Mouse (Mus musculus): ENCODE measurements around the gene Themis. TPM values are rescaled to one million over a fixed set of nuclear protein-coding genes. Genes with fewer than 3 reads are reported as not detected.

Themis gene
- polyA plus RNA-seq, 2 experiments, result 0.10 TPM; not detected in 1

DNA sequence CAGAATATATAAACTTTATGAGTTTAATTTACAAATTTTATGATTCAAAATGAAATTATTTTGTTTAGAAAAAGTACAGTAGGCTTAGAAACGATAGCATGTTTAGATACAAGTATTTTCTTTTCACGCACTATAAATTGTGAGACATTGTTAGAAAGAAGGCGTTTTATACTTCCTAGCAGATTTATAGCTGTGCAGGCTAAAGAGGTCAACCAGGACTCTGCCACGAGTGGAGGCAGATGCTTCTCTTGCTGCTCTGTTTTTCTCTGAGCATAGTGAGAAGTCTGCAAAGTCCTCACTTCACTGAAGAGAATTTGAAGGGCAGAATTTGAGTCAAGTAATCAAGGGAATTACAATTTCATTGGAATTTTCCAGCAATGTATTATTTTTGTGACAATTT, 131.3 kb downstream of the Themis start:
- no peak for TF ChIP-seq POLR2A (IDR thresholded peaks at IDR 0.05; ENCODE audit: borderline replicate concordance, extremely low read depth, insufficient read depth, insufficient read length)
- H3K27me3 ChIP-seq (ENCODE audit: control insufficient read depth, insufficient read depth, low read length), result no peaks in the 10 kb centered on the region
- no peak overlapping the region for H3K4me3 ChIP-seq (replicated peaks; ENCODE audit: low read length)
- no peaks in the 10 kb centered on the region for H3K36me3 ChIP-seq (ENCODE audit: control insufficient read depth, insufficient read depth, low read length)
- ATAC-seq (ENCODE audit: low FRiP score, low read depth), result no peak
- H3K4me2 ChIP-seq (replicated peaks; ENCODE audit: low read depth, low read length, severe bottlenecking), result no peak overlapping the region
- H3K9me3 ChIP-seq (ENCODE audit: control insufficient read depth, low read length), result no peaks in the 10 kb centered on the region
- no peaks in the 10 kb centered on the region for H3K4me1 ChIP-seq (ENCODE audit: control insufficient read depth, insufficient read depth, low read length)
- H3K27ac ChIP-seq (replicated peaks; ENCODE audit: low read depth, low read length), result no peak overlapping the region
- no peak for DNase-seq (ENCODE audit: low spot score)
- WGBS, result 44% methylated on average over 4 of the region's 4 CpGs
- no peak overlapping the region for H3K9ac ChIP-seq (ENCODE audit: low read depth, low read length, severe bottlenecking)

DNA sequence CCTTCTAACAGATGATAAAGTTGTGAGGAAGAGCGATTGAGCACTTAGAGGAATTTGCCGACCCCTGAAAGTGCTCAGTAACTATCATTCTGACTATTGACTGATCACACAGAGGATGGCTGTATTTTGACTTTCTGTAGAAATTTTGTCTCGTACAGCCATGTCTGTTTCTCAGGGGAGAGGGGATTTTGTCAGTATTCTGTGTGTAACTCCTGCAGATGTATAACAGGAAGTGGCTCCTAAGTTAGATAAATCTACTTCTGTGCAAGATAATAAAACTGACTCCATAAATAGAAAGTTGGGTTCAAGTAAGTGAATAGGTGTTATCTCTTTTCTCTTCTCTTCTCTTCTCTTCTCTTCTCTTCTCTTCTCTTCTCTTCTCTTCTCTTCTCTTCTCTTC, 137.0 kb downstream of the Themis start:
- Histone ChIP-seq H3K36me3 (ENCODE audit: control insufficient read depth, insufficient read depth, low read length) (no peaks in the 10 kb centered on the region), H3K4me1 (ENCODE audit: control insufficient read depth, insufficient read depth, low read length) (no peaks in the 10 kb centered on the region), H3K9ac (ENCODE audit: low read depth, low read length, severe bottlenecking) (no peak overlapping the region), H3K4me3 (replicated peaks; ENCODE audit: low read length) (no peak overlapping the region), H3K27me3 (ENCODE audit: control insufficient read depth, insufficient read depth, low read length) (no peaks in the 10 kb centered on the region), H3K27ac (replicated peaks; ENCODE audit: low read depth, low read length) (no peak overlapping the region), H3K9me3 (ENCODE audit: control insufficient read depth, low read length) (no peaks in the 10 kb centered on the region), H3K4me2 (replicated peaks; ENCODE audit: low read depth, low read length, severe bottlenecking) (no peak overlapping the region)
- TF ChIP-seq POLR2A (IDR thresholded peaks at IDR 0.05; ENCODE audit: borderline replicate concordance, extremely low read depth, insufficient read depth, insufficient read length), result no peak
- WGBS, result 76% methylated on average over 3 of the region's 3 CpGs
- DNase-seq (ENCODE audit: low spot score) (no peak), ATAC-seq (ENCODE audit: low FRiP score, low read depth) (no peak)

DNA sequence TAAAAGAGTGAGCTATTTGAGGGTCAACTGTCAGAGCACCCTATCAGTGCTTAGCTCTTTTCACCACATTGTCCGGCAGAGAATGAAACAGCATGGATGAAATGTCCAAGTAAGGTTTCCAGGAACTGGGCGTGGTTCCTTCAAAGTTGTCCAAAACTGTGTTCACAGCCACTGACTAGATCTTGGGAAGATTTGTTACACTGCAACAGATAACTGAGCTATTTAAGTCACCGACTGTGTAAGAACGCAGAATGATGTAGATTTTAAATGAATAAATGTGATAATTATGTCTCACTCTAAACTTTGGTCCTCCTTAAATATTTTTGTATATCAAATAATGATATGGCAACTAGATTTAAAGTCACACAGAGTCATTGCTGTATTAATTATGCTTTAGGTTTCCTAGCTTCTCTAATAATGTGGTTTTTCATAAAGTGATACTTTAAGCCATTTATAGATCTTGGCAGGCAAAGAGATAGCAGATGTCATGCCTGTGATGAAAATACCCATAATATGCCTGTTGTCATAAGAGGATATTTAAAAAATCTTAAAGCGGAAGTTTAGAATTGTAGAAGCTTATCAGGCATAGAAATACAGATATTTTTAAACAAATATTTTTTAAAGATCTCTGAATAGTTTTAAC, 143.9 kb downstream of the Themis start:
- DNase-seq (ENCODE audit: low spot score) (no peak), ATAC-seq (ENCODE audit: low FRiP score, low read depth) (no peak)
- Histone ChIP-seq H3K4me3 (replicated peaks; ENCODE audit: low read length) (no peak overlapping the region), H3K9me3 (ENCODE audit: control insufficient read depth, low read length) (no peaks in the 10 kb centered on the region), H3K4me2 (replicated peaks; ENCODE audit: low read depth, low read length, severe bottlenecking) (no peak overlapping the region), H3K4me1 (ENCODE audit: control insufficient read depth, insufficient read depth, low read length) (no peaks in the 10 kb centered on the region), H3K27me3 (ENCODE audit: control insufficient read depth, insufficient read depth, low read length) (no peaks in the 10 kb centered on the region), H3K9ac (ENCODE audit: low read depth, low read length, severe bottlenecking) (no peak overlapping the region), H3K36me3 (ENCODE audit: control insufficient read depth, insufficient read depth, low read length) (no peaks in the 10 kb centered on the region), H3K27ac (replicated peaks; ENCODE audit: low read depth, low read length) (no peak overlapping the region)
- WGBS, result 93% methylated on average over 5 of the region's 5 CpGs
- no peak for TF ChIP-seq POLR2A (IDR thresholded peaks at IDR 0.05; ENCODE audit: borderline replicate concordance, extremely low read depth, insufficient read depth, insufficient read length)

DNA sequence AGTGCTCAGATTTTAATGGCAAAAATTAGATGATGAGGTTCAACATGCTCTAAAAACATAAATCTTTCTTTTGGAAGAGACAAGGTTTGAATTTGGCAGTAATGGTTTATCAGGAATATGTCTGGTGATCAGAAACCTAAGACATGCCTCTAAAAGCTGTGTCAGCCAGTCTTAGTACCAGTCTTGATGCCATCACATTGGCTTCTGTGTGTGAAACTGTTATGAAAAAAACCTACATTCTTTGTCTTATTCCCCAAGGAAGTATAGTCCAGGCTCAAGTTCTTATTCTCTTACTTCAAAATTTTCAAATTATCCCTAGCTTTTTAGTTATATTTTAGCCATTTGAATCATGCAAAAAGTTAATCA, 144.4 kb downstream of the Themis start:
- Histone ChIP-seq H3K27ac (replicated peaks; ENCODE audit: low read depth, low read length) (no peak overlapping the region), H3K27me3 (ENCODE audit: control insufficient read depth, insufficient read depth, low read length) (no peaks in the 10 kb centered on the region), H3K9me3 (ENCODE audit: control insufficient read depth, low read length) (no peaks in the 10 kb centered on the region), H3K4me2 (replicated peaks; ENCODE audit: low read depth, low read length, severe bottlenecking) (no peak overlapping the region), H3K4me3 (replicated peaks; ENCODE audit: low read length) (no peak overlapping the region), H3K9ac (ENCODE audit: low read depth, low read length, severe bottlenecking) (no peak overlapping the region), H3K36me3 (ENCODE audit: control insufficient read depth, insufficient read depth, low read length) (no peaks in the 10 kb centered on the region), H3K4me1 (ENCODE audit: control insufficient read depth, insufficient read depth, low read length) (no peaks in the 10 kb centered on the region)
- ATAC-seq (ENCODE audit: low FRiP score, low read depth) (no peak), DNase-seq (ENCODE audit: low spot score) (no peak)
- no peak for TF ChIP-seq POLR2A (IDR thresholded peaks at IDR 0.05; ENCODE audit: borderline replicate concordance, extremely low read depth, insufficient read depth, insufficient read length)

DNA sequence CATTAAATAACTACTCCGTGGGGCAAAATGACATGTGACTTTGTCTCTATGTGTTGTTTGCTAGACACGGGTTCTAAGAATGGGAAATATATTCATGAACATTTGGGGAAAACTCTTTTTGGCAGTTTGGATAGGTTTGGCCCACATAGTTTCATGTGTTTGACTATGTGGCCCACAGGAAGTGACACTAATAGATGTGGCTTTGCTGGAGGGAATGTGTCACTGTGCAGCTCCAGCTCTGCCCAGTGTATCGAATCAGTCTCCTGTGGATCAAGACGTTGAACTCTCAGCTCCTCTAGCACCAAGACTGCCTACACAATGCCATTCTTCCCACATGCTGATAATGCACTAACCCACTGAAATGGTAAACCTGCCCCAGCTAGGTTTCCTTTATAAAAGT, 148.0 kb downstream of the Themis start:
- H3K9me3 ChIP-seq (ENCODE audit: control insufficient read depth, low read length), result no peaks in the 10 kb centered on the region
- H3K4me1 ChIP-seq (ENCODE audit: control insufficient read depth, insufficient read depth, low read length), result no peaks in the 10 kb centered on the region
- H3K27me3 ChIP-seq (ENCODE audit: control insufficient read depth, insufficient read depth, low read length), result no peaks in the 10 kb centered on the region
- H3K27ac ChIP-seq (replicated peaks; ENCODE audit: low read depth, low read length), result no peak overlapping the region
- no peak for TF ChIP-seq POLR2A (IDR thresholded peaks at IDR 0.05; ENCODE audit: borderline replicate concordance, extremely low read depth, insufficient read depth, insufficient read length)
- no peaks in the 10 kb centered on the region for H3K36me3 ChIP-seq (ENCODE audit: control insufficient read depth, insufficient read depth, low read length)
- WGBS, result 67% methylated on average over 4 of the region's 4 CpGs
- DNase-seq (ENCODE audit: low spot score) (no peak), ATAC-seq (ENCODE audit: low FRiP score, low read depth) (no peak)
- H3K9ac ChIP-seq (ENCODE audit: low read depth, low read length, severe bottlenecking), result no peak overlapping the region
- no peak overlapping the region for H3K4me3 ChIP-seq (replicated peaks; ENCODE audit: low read length)
- no peak overlapping the region for H3K4me2 ChIP-seq (replicated peaks; ENCODE audit: low read depth, low read length, severe bottlenecking)

DNA sequence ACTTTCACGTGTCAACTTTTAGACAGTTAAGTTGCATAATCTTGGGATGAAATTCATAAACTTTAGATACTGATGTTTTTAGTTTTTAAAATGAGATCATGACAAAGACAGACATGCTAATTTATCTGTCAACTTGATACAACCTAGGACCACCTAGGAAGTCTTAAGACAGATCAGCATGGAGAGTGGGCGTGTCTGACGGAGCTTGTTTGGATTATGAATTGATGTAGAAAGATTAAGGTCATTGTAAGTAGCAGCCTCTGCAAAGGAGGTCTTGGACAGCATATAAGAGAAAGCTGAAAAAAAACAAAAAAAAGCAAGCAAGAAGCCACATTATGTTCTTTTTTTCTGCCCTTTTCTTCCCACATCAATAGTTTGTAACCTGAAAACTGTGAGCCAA, 154.2 kb downstream of the Themis start:
- ATAC-seq (ENCODE audit: low FRiP score, low read depth), result no peak
- Histone ChIP-seq H3K4me2 (replicated peaks; ENCODE audit: low read depth, low read length, severe bottlenecking) (no peak overlapping the region), H3K9ac (ENCODE audit: low read depth, low read length, severe bottlenecking) (no peak overlapping the region), H3K4me3 (replicated peaks; ENCODE audit: low read length) (no peak overlapping the region), H3K9me3 (ENCODE audit: control insufficient read depth, low read length) (no peaks in the 10 kb centered on the region), H3K27ac (replicated peaks; ENCODE audit: low read depth, low read length) (no peak overlapping the region), H3K4me1 (ENCODE audit: control insufficient read depth, insufficient read depth, low read length) (no peaks in the 10 kb centered on the region), H3K36me3 (ENCODE audit: control insufficient read depth, insufficient read depth, low read length) (no peaks in the 10 kb centered on the region), H3K27me3 (ENCODE audit: control insufficient read depth, insufficient read depth, low read length) (no peaks in the 10 kb centered on the region)
- no peak for DNase-seq (ENCODE audit: low spot score)
- TF ChIP-seq POLR2A (IDR thresholded peaks at IDR 0.05; ENCODE audit: borderline replicate concordance, extremely low read depth, insufficient read depth, insufficient read length), result no peak
- WGBS, result 95% methylated on average over 3 of the region's 3 CpGs
